Mouse (Mus musculus): ENCODE measurements at regions not wholly inside any gene's neighbourhood (a gene's known extent, or its start where the extent isn't known, plus 50 kb on each side); places are given as distances from the start of the nearest gene placed in this dataset.
A peak's percentile ranks its signal among the peaks of the same experiment; 100 is the strongest.

GRCm38 (mm10) chr5:118464931-118465801, 95.3 kb upstream of the Med13l start:
- Histone ChIP-seq H3K9ac (ENCODE audit: low read depth, low read length) (peak overlapping the region; percentile 61), H3K27ac (ENCODE audit: low read depth, low read length) (peak overlapping the region; percentile 57; the same call in 1 of the 2 replicates), H3K36me3 (ENCODE audit: control insufficient read depth, insufficient read depth, low read length) (no peaks in the 10 kb centered on the region), H3K4me3 (ENCODE audit: low read depth, low read length) (peak overlapping the region; percentile 47), H3K27me3 (replicated peaks; ENCODE audit: control insufficient read depth, insufficient read depth, low read length) (0 out of 2 replicates have a peak, but pooled peaks cover 7% of the 10 kb centered on the region), H3K4me2 (peak overlapping the region; percentile 91), H3K9me3 (ENCODE audit: control insufficient read depth, low read length) (no peaks in the 10 kb centered on the region), H3K4me1 (replicated peaks; ENCODE audit: control insufficient read depth, insufficient read depth, low read length) (peaks cover 22% of the 10 kb centered on the region)
- 5% methylated on average over 22 of the region's 22 CpGs for WGBS
- DNase-seq (ENCODE audit: low spot score) (peak; percentile 56), ATAC-seq (replicated peaks; ENCODE audit: low FRiP score) (peak; percentile 73)

- H3K4me3 ChIP-seq (ENCODE audit: low read depth, low read length), result peak overlapping the region; percentile 47
- peaks cover 22% of the 10 kb centered on the region for H3K4me1 ChIP-seq (replicated peaks; ENCODE audit: control insufficient read depth, insufficient read depth, low read length)
- H3K9me3 ChIP-seq (ENCODE audit: control insufficient read depth, low read length), result no peaks in the 10 kb centered on the region
- WGBS, result 11% methylated on average over 10 of the region's 10 CpGs
- H3K27me3 ChIP-seq (replicated peaks; ENCODE audit: control insufficient read depth, insufficient read depth, low read length), result 0 out of 2 replicates have a peak, but pooled peaks cover 4% of the 10 kb centered on the region
- ATAC-seq (replicated peaks; ENCODE audit: low FRiP score) (peak; percentile 47; the same call in 1 of the 2 replicates), DNase-seq (ENCODE audit: low spot score) (no peak)
- peak overlapping the region; percentile 57; the same call in 1 of the 2 replicates for H3K27ac ChIP-seq (ENCODE audit: low read depth, low read length)
- H3K36me3 ChIP-seq (ENCODE audit: control insufficient read depth, insufficient read depth, low read length), result no peaks in the 10 kb centered on the region
- H3K9ac ChIP-seq (ENCODE audit: low read depth, low read length), result peak overlapping the region; percentile 61
- H3K4me2 ChIP-seq, result peak overlapping the region; percentile 91
These were observed 94.3 kb upstream of the Med13l start for GRCm38 (mm10) chr5:118465991-118466750.

- WGBS, result 38% methylated on average over 4 of the region's 4 CpGs
- Histone ChIP-seq H3K27me3 (replicated peaks; ENCODE audit: control insufficient read depth, insufficient read depth, low read length) (0 out of 2 replicates have a peak, but pooled peaks cover 4% of the 10 kb centered on the region), H3K36me3 (ENCODE audit: control insufficient read depth, insufficient read depth, low read length) (no peaks in the 10 kb centered on the region), H3K4me3 (ENCODE audit: low read depth, low read length) (no peak overlapping the region), H3K27ac (ENCODE audit: low read depth, low read length) (no peak overlapping the region), H3K4me1 (replicated peaks; ENCODE audit: control insufficient read depth, insufficient read depth, low read length) (peaks cover 22% of the 10 kb centered on the region), H3K9me3 (ENCODE audit: control insufficient read depth, low read length) (no peaks in the 10 kb centered on the region), H3K4me2 (no peak overlapping the region), H3K9ac (ENCODE audit: low read depth, low read length) (no peak overlapping the region)
- DNase-seq (ENCODE audit: low spot score) (no peak), ATAC-seq (replicated peaks; ENCODE audit: low FRiP score) (no peak)
These were observed 91.7 kb upstream of the Med13l start for GRCm38 (mm10) chr5:118468739-118469138.

- Histone ChIP-seq H3K36me3 (ENCODE audit: control insufficient read depth, insufficient read depth, low read length) (no peaks in the 10 kb centered on the region), H3K27me3 (replicated peaks; ENCODE audit: control insufficient read depth, insufficient read depth, low read length) (no peaks in the 10 kb centered on the region), H3K4me1 (replicated peaks; ENCODE audit: control insufficient read depth, insufficient read depth, low read length) (peaks cover 5% of the 10 kb centered on the region), H3K27ac (ENCODE audit: low read depth, low read length) (no peak overlapping the region), H3K9ac (ENCODE audit: low read depth, low read length) (no peak overlapping the region), H3K9me3 (ENCODE audit: control insufficient read depth, low read length) (no peaks in the 10 kb centered on the region), H3K4me3 (ENCODE audit: low read depth, low read length) (no peak overlapping the region), H3K4me2 (no peak overlapping the region)
- no peak for DNase-seq (ENCODE audit: low spot score)
- WGBS, result 61% methylated on average over 5 of the region's 5 CpGs
- no peak for ATAC-seq (replicated peaks; ENCODE audit: low FRiP score)
These were observed 88.9 kb upstream of the Med13l start for GRCm38 (mm10) chr5:118471569-118471968.

- no peak for DNase-seq (ENCODE audit: low spot score)
- Histone ChIP-seq H3K4me2 (no peak overlapping the region), H3K36me3 (ENCODE audit: control insufficient read depth, insufficient read depth, low read length) (no peaks in the 10 kb centered on the region), H3K9ac (ENCODE audit: low read depth, low read length) (no peak overlapping the region), H3K9me3 (ENCODE audit: control insufficient read depth, low read length) (no peaks in the 10 kb centered on the region), H3K4me1 (replicated peaks; ENCODE audit: control insufficient read depth, insufficient read depth, low read length) (peaks cover 10% of the 10 kb centered on the region), H3K27ac (ENCODE audit: low read depth, low read length) (no peak overlapping the region), H3K27me3 (replicated peaks; ENCODE audit: control insufficient read depth, insufficient read depth, low read length) (no peaks in the 10 kb centered on the region), H3K4me3 (ENCODE audit: low read depth, low read length) (no peak overlapping the region)
- WGBS, result 90% methylated on average over 10 of the region's 10 CpGs
- no peak for ATAC-seq (replicated peaks; ENCODE audit: low FRiP score)
These were observed 88.2 kb upstream of the Med13l start for GRCm38 (mm10) chr5:118472291-118472690.

GRCm38 (mm10) chr5:118473128-118473730, 87.2 kb upstream of the Med13l start:
- DNase-seq (ENCODE audit: low spot score) (no peak), ATAC-seq (replicated peaks; ENCODE audit: low FRiP score) (no peak)
- H3K27ac ChIP-seq (ENCODE audit: low read depth, low read length), result no peak overlapping the region
- no peak overlapping the region for H3K4me3 ChIP-seq (ENCODE audit: low read depth, low read length)
- H3K4me2 ChIP-seq, result no peak overlapping the region
- H3K9ac ChIP-seq (ENCODE audit: low read depth, low read length), result no peak overlapping the region
- peaks cover 18% of the 10 kb centered on the region for H3K4me1 ChIP-seq (replicated peaks; ENCODE audit: control insufficient read depth, insufficient read depth, low read length)
- no peaks in the 10 kb centered on the region for H3K27me3 ChIP-seq (replicated peaks; ENCODE audit: control insufficient read depth, insufficient read depth, low read length)
- H3K9me3 ChIP-seq (ENCODE audit: control insufficient read depth, low read length), result no peaks in the 10 kb centered on the region
- 49% methylated on average over 5 of the region's 5 CpGs for WGBS
- no peaks in the 10 kb centered on the region for H3K36me3 ChIP-seq (ENCODE audit: control insufficient read depth, insufficient read depth, low read length)

- Histone ChIP-seq H3K9me3 (ENCODE audit: control insufficient read depth, low read length) (no peaks in the 10 kb centered on the region), H3K9ac (ENCODE audit: low read depth, low read length) (peak overlapping the region; percentile 40; the same call in 1 of the 2 replicates), H3K36me3 (ENCODE audit: control insufficient read depth, insufficient read depth, low read length) (no peaks in the 10 kb centered on the region), H3K4me1 (replicated peaks; ENCODE audit: control insufficient read depth, insufficient read depth, low read length) (peaks cover 46% of the 10 kb centered on the region), H3K4me3 (ENCODE audit: low read depth, low read length) (no peak overlapping the region), H3K4me2 (no peak overlapping the region; the same call in 1 of the 2 replicates), H3K27ac (ENCODE audit: low read depth, low read length) (peak overlapping the region; percentile 29; the same call in 1 of the 2 replicates), H3K27me3 (replicated peaks; ENCODE audit: control insufficient read depth, insufficient read depth, low read length) (no peaks in the 10 kb centered on the region)
- ATAC-seq (replicated peaks; ENCODE audit: low FRiP score) (no peak), DNase-seq (ENCODE audit: low spot score) (no peak)
- 50% methylated on average over 5 of the region's 5 CpGs for WGBS
These were observed 83.9 kb upstream of the Med13l start for GRCm38 (mm10) chr5:118476597-118476996.
